Mouse (Mus musculus): ENCODE results near the gene Wars2.

- TF ChIP-seq POLR2A (IDR thresholded peaks at IDR 0.05; ENCODE audit: borderline replicate concordance, control insufficient read depth, low read depth, low read length) (no peak), CTCF (IDR thresholded peaks at IDR 0.05; ENCODE audit: control insufficient read depth, insufficient read depth, low read length) (no peak)
These were observed 94.4 kb downstream of the Wars2 start for GRCm38 (mm10) chr3:99235116-99235803.

All from bone marrow, adult 2 months (tissue).